Mouse (Mus musculus): Measurements from ENCODE around the gene Mapk8ip2. TPM values are rescaled to one million over a fixed set of nuclear protein-coding genes. Genes with fewer than 3 reads are reported as not detected.

Mapk8ip2 gene
- polyA plus RNA-seq, 1 experiment from 2014 or later = 75.9 TPM

DNA sequence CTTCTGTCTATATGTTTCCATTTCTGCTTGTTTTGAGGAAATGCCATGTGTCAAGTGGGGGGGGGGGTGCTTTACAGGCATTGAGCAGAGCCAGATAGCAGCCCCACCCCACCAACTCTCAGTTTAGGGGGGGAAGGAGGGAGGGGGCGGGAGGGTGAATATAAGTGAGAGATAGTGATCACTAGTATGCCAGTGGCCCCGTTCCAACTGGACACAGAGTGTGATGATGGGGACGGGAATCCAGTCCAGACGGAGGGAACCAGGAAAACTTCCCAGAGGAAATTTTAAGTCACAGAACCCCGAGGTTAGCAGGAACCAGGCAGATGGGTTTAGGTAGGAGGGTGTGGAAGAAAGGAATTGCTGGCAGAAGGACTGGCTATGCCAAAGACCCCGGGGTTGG lies 1.9 kb downstream of the Mapk8ip2 start:
- no peaks in the 10 kb centered on the region for H3K9me3 ChIP-seq
- H3K27me3 ChIP-seq = peaks cover 7% of the 10 kb centered on the region; the same call in 1 of the 2 replicates
- H3K4me2 ChIP-seq (replicated peaks) = peak overlapping the region; percentile 77
- no peak overlapping the region for H3K27ac ChIP-seq
- peaks cover 34% of the 10 kb centered on the region for H3K4me1 ChIP-seq (replicated peaks)
- peak overlapping the region; percentile 90 for H3K9ac ChIP-seq (replicated peaks)
- H3K36me3 ChIP-seq = peaks cover 46% of the 10 kb centered on the region
- H3K4me3 ChIP-seq (replicated peaks) = peak overlapping the region; percentile 79
- no peak for ATAC-seq
- 78% methylated on average over 6 of the region's 6 CpGs for WGBS

DNA sequence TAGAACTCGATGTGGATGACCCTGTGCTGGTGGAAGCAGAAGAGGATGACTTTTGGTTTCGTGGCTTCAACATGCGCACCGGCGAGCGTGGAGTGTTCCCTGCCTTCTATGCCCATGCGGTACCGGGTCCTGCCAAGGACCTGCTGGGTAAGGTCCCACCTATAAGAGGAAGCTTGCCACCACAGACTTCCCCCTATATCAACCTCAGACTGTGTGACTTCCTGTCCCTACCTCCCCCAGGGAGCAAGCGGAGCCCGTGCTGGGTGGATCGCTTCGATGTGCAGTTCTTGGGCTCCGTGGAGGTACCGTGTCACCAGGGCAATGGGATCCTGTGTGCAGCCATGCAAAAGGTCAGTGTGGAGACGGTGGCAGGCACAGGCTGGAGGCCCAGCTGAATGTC lies 5.2 kb downstream of the Mapk8ip2 start:
- H3K4me1 ChIP-seq (replicated peaks) = peaks cover 27% of the 10 kb centered on the region
- H3K27ac ChIP-seq = no peak overlapping the region
- no peaks in the 10 kb centered on the region for H3K27me3 ChIP-seq
- no peaks in the 10 kb centered on the region for H3K9me3 ChIP-seq
- no peak overlapping the region for H3K4me2 ChIP-seq (replicated peaks)
- ATAC-seq = no peak
- no peak overlapping the region for H3K9ac ChIP-seq (replicated peaks)
- H3K36me3 ChIP-seq = peaks cover 74% of the 10 kb centered on the region
- WGBS = 92% methylated on average over 15 of the region's 15 CpGs
- no peak overlapping the region for H3K4me3 ChIP-seq (replicated peaks)

- Histone ChIP-seq H3K9me3 (no peaks in the 10 kb centered on the region), H3K27ac (no peak overlapping the region), H3K4me3 (replicated peaks) (no peak overlapping the region), H3K9ac (replicated peaks) (no peak overlapping the region), H3K4me2 (replicated peaks) (no peak overlapping the region), H3K36me3 (peaks cover 74% of the 10 kb centered on the region), H3K27me3 (no peaks in the 10 kb centered on the region), H3K4me1 (replicated peaks) (peaks cover 29% of the 10 kb centered on the region)
- WGBS = 93% methylated on average over 7 of the region's 7 CpGs
- no peak for ATAC-seq
These were observed 6.1 kb downstream of the Mapk8ip2 start for GRCm38 (mm10) chr15:89459821-89460220.

DNA sequence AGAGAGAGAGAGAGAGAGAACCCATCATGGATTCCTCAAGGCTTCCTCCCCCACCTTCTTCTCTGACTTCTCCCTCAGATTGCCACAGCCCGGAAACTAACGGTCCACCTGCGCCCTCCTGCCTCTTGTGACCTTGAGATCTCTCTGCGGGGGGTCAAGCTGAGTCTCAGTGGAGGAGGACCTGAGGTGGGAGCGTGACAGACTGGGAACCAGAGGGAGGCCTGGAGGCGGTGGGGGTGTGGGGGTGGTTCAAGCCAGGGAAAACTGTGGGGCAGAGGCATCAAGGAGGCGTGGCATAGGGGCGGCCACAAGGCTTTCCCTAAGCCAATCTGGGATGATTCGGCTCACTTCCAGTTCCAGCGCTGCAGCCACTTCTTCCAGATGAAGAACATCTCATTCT lies 6.6 kb downstream of the Mapk8ip2 start:
- no peak overlapping the region for H3K9ac ChIP-seq (replicated peaks)
- H3K27me3 ChIP-seq = no peaks in the 10 kb centered on the region
- 89% methylated on average over 10 of the region's 10 CpGs for WGBS
- ATAC-seq = no peak
- peaks cover 29% of the 10 kb centered on the region for H3K4me1 ChIP-seq (replicated peaks)
- no peak overlapping the region for H3K27ac ChIP-seq
- H3K4me2 ChIP-seq (replicated peaks) = no peak overlapping the region
- no peaks in the 10 kb centered on the region for H3K9me3 ChIP-seq
- peaks cover 74% of the 10 kb centered on the region for H3K36me3 ChIP-seq
- H3K4me3 ChIP-seq (replicated peaks) = no peak overlapping the region

DNA sequence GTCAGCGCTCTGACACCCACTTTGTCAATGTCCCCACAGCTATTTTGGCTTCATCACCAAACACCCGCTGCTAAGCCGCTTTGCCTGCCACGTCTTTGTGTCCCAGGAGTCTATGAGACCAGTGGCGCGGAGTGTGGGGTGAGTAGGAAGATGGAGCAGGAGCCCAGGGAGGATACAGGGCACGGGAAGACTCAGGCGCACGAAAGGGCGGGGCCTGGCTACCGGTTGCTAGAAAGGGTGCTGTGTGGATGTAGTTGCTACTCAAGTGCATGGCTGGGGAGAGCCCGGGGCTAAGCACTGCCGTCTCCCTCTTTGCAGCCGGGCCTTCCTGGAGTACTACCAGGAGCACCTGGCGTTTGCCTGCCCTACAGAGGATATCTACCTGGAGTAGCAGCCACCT lies 7.6 kb downstream of the Mapk8ip2 start:
- H3K4me3 ChIP-seq (replicated peaks) = no peak overlapping the region
- H3K9ac ChIP-seq (replicated peaks) = no peak overlapping the region
- peaks cover 70% of the 10 kb centered on the region for H3K36me3 ChIP-seq
- WGBS = 89% methylated on average over 15 of the region's 15 CpGs
- H3K27ac ChIP-seq = no peak overlapping the region
- no peaks in the 10 kb centered on the region for H3K9me3 ChIP-seq
- ATAC-seq = no peak
- H3K4me1 ChIP-seq (replicated peaks) = peaks cover 21% of the 10 kb centered on the region
- H3K27me3 ChIP-seq = no peaks in the 10 kb centered on the region
- no peak overlapping the region for H3K4me2 ChIP-seq (replicated peaks)

GRCm38 (mm10) chr15:89462176-89462575 lies 8.5 kb downstream of the Mapk8ip2 start:
- Histone ChIP-seq H3K36me3 (peaks cover 62% of the 10 kb centered on the region), H3K27me3 (no peaks in the 10 kb centered on the region), H3K4me3 (replicated peaks) (no peak overlapping the region), H3K9me3 (no peaks in the 10 kb centered on the region), H3K4me1 (replicated peaks) (peaks cover 18% of the 10 kb centered on the region), H3K4me2 (replicated peaks) (no peak overlapping the region), H3K9ac (replicated peaks) (no peak overlapping the region), H3K27ac (no peak overlapping the region)
- ATAC-seq = no peak
- 82% methylated on average over 7 of the region's 7 CpGs for whole genome bisulfite sequencing

- Histone ChIP-seq H3K4me3 (replicated peaks) (no peak overlapping the region), H3K27ac (no peak overlapping the region), H3K4me2 (replicated peaks) (no peak overlapping the region), H3K9me3 (no peaks in the 10 kb centered on the region), H3K27me3 (no peaks in the 10 kb centered on the region), H3K4me1 (replicated peaks) (peaks cover 14% of the 10 kb centered on the region), H3K9ac (replicated peaks) (no peak overlapping the region), H3K36me3 (peaks cover 48% of the 10 kb centered on the region)
- WGBS = 69% methylated on average over 5 of the region's 5 CpGs
- no peak for ATAC-seq
These were observed 9.9 kb downstream of the Mapk8ip2 start for GRCm38 (mm10) chr15:89463334-89464235.

GRCm38 (mm10) chr15:89465052-89465451 lies 11.3 kb downstream of the Mapk8ip2 start:
- peak overlapping the region; percentile 8 for H3K27ac ChIP-seq
- WGBS = 0% methylated on average over 1 of the region's 1 CpGs
- ATAC-seq = peak; percentile 73

GRCm38 (mm10) chr15:89468577-89468976 lies 14.9 kb downstream of the Mapk8ip2 start:
- no peaks in the 10 kb centered on the region for H3K9me3 ChIP-seq
- no peaks in the 10 kb centered on the region for H3K27me3 ChIP-seq
- no peak overlapping the region for H3K27ac ChIP-seq
- H3K4me3 ChIP-seq (replicated peaks) = no peak overlapping the region
- peaks cover under 1% of the 10 kb centered on the region; the same call in 1 of the 2 replicates for H3K36me3 ChIP-seq
- WGBS = 32% methylated on average over 2 of the region's 2 CpGs
- no peak overlapping the region for H3K9ac ChIP-seq (replicated peaks)
- H3K4me2 ChIP-seq (replicated peaks) = no peak overlapping the region
- H3K4me1 ChIP-seq (replicated peaks) = peaks cover 11% of the 10 kb centered on the region
- ATAC-seq = no peak

More at GRCm38 (mm10) chr15:89465052-89465451, 11.3 kb downstream of the Mapk8ip2 start:
- Histone ChIP-seq H3K9ac (replicated peaks) (no peak overlapping the region), H3K36me3 (peaks cover 34% of the 10 kb centered on the region), H3K4me2 (replicated peaks) (no peak overlapping the region), H3K27me3 (no peaks in the 10 kb centered on the region), H3K4me3 (replicated peaks) (no peak overlapping the region), H3K4me1 (replicated peaks) (peaks cover 11% of the 10 kb centered on the region), H3K9me3 (no peaks in the 10 kb centered on the region)

DNA sequence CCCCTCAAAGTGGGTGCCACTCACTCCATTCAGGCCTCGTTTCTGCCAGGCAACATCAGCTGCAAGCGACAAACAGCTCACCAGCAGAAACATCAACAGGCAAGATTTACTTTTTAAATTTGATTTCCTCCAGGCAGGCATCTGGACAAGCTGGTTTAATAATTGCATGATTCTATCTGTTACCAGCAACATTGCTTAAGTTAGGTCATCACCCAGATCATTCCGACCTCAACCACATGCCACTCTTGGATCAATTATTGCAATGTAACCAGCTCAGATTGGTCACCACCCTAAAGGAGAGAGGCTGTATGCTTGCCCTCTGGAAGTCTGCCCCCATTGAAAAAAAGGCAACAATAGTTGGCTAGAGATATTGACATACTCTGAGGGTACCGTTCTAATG lies 17.8 kb downstream of the Mapk8ip2 start:
- H3K9ac ChIP-seq (replicated peaks) = no peak overlapping the region
- H3K4me2 ChIP-seq (replicated peaks) = no peak overlapping the region
- H3K27ac ChIP-seq = no peak overlapping the region
- peaks cover 12% of the 10 kb centered on the region for H3K4me1 ChIP-seq (replicated peaks)
- ATAC-seq = no peak
- WGBS = 91% methylated on average over 4 of the region's 4 CpGs
- no peaks in the 10 kb centered on the region for H3K36me3 ChIP-seq
- no peak overlapping the region for H3K4me3 ChIP-seq (replicated peaks)
- H3K27me3 ChIP-seq = no peaks in the 10 kb centered on the region
- H3K9me3 ChIP-seq = no peaks in the 10 kb centered on the region

- peaks cover 17% of the 10 kb centered on the region for H3K4me1 ChIP-seq (replicated peaks)
- no peak overlapping the region for H3K4me3 ChIP-seq (replicated peaks)
- H3K36me3 ChIP-seq = no peaks in the 10 kb centered on the region
- ATAC-seq = no peak
- WGBS = 82% methylated on average over 9 of the region's 9 CpGs
- no peak overlapping the region for H3K27ac ChIP-seq
- peaks cover 5% of the 10 kb centered on the region; the same call in 1 of the 2 replicates for H3K27me3 ChIP-seq
- H3K4me2 ChIP-seq (replicated peaks) = no peak overlapping the region
- no peak overlapping the region for H3K9ac ChIP-seq (replicated peaks)
- no peaks in the 10 kb centered on the region for H3K9me3 ChIP-seq
These were observed 19.7 kb downstream of the Mapk8ip2 start for GRCm38 (mm10) chr15:89473370-89473769.

DNA sequence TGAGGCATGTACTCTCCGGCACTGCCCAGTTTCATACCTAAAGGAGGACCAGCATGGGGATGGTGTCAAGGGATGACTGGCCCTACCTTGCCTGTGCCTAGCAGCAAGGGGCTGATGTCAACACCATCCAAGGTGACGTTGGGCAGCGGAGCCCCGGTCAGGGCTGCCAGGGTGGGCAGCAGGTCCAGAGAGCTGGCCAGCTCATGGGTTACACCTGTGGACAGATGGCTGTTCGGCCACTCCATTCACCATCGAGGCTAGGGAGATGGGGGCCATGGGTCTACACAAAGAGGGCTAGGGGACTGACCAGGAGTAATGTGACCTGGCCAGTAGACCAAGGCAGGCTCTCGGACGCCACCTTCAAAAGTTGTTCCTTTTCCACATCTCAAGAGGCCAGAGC lies 20.2 kb downstream of the Mapk8ip2 start:
- WGBS = 96% methylated on average over 8 of the region's 8 CpGs
- H3K27me3 ChIP-seq = peaks cover 5% of the 10 kb centered on the region; the same call in 1 of the 2 replicates

More for the DNA sequence above, 20.2 kb downstream of the Mapk8ip2 start:
- peaks cover 17% of the 10 kb centered on the region for H3K4me1 ChIP-seq (replicated peaks)
- no peak overlapping the region for H3K27ac ChIP-seq
- no peak overlapping the region for H3K4me3 ChIP-seq (replicated peaks)
- no peaks in the 10 kb centered on the region for H3K36me3 ChIP-seq
- H3K4me2 ChIP-seq (replicated peaks) = no peak overlapping the region
- no peak overlapping the region for H3K9ac ChIP-seq (replicated peaks)
- no peak for ATAC-seq
- no peaks in the 10 kb centered on the region for H3K9me3 ChIP-seq
